Mouse (Mus musculus): ENCODE data around the gene Bdh1. TPM values are rescaled to one million over a fixed set of nuclear protein-coding genes. Genes with fewer than 3 reads are reported as not detected.

The Bdh1 gene
- polyA plus RNA-seq, 1 experiment = 0.54 TPM

GRCm38 (mm10) chr16:31440046-31440445 is 18.0 kb downstream of the Bdh1 start:
- H3K4me3 ChIP-seq (ENCODE audit: insufficient read depth, poor library complexity, severe bottlenecking) = no peak overlapping the region
- no peaks in the 10 kb centered on the region for H3K79me3 ChIP-seq (ENCODE audit: low read depth)
- H3K27me3 ChIP-seq (ENCODE audit: control insufficient read depth, insufficient read depth, insufficient read length) = no peaks in the 10 kb centered on the region
- no peaks in the 10 kb centered on the region for H3K79me2 ChIP-seq (ENCODE audit: control insufficient read depth, insufficient read depth)
- TF ChIP-seq CTCF (IDR thresholded peaks at IDR 0.05; ENCODE audit: control insufficient read depth, insufficient read depth, insufficient read length) (no peak), MYOG (IDR thresholded peaks at IDR 0.05; ENCODE audit: control insufficient read depth, extremely low read depth, insufficient read length) (no peak), FOSL1 (IDR thresholded peaks at IDR 0.05; ENCODE audit: insufficient read depth, low read length, poor library complexity, severe bottlenecking) (no peak), USF1 (IDR thresholded peaks at IDR 0.05; ENCODE audit: low read depth) (no peak), CEBPB (IDR thresholded peaks at IDR 0.05; ENCODE audit: low read depth) (no peak), MAX (IDR thresholded peaks at IDR 0.05) (no peak), MYOD1 (IDR thresholded peaks at IDR 0.05; ENCODE audit: control insufficient read depth, insufficient read length, low read depth) (no peak)
- H3K36me3 ChIP-seq (ENCODE audit: control insufficient read depth, insufficient read depth) = no peaks in the 10 kb centered on the region
- no peak overlapping the region for H3ac ChIP-seq (ENCODE audit: control insufficient read depth, insufficient read length, low read depth)

GRCm38 (mm10) chr16:31444521-31444920 is 22.4 kb downstream of the Bdh1 start:
- Histone ChIP-seq H3K27me3 (ENCODE audit: control insufficient read depth, insufficient read depth, insufficient read length) (peaks cover 3% of the 10 kb centered on the region), H3K79me3 (ENCODE audit: low read depth) (no peaks in the 10 kb centered on the region), H3K4me3 (ENCODE audit: insufficient read depth, poor library complexity, severe bottlenecking) (no peak overlapping the region), H3ac (ENCODE audit: control insufficient read depth, insufficient read length, low read depth) (no peak overlapping the region), H3K79me2 (ENCODE audit: control insufficient read depth, insufficient read depth) (no peaks in the 10 kb centered on the region), H3K36me3 (ENCODE audit: control insufficient read depth, insufficient read depth) (no peaks in the 10 kb centered on the region)
- TF ChIP-seq MAX (IDR thresholded peaks at IDR 0.05) (no peak), CTCF (IDR thresholded peaks at IDR 0.05; ENCODE audit: control insufficient read depth, insufficient read depth, insufficient read length) (no peak), MYOD1 (IDR thresholded peaks at IDR 0.05; ENCODE audit: control insufficient read depth, insufficient read length, low read depth) (no peak), USF1 (IDR thresholded peaks at IDR 0.05; ENCODE audit: low read depth) (no peak), CEBPB (IDR thresholded peaks at IDR 0.05; ENCODE audit: low read depth) (no peak), MYOG (IDR thresholded peaks at IDR 0.05; ENCODE audit: control insufficient read depth, extremely low read depth, insufficient read length) (no peak), FOSL1 (IDR thresholded peaks at IDR 0.05; ENCODE audit: insufficient read depth, low read length, poor library complexity, severe bottlenecking) (no peak)

- H3K4me3 ChIP-seq (ENCODE audit: insufficient read depth, poor library complexity, severe bottlenecking) = no peak overlapping the region
- TF ChIP-seq CTCF (IDR thresholded peaks at IDR 0.05; ENCODE audit: control insufficient read depth, insufficient read depth, insufficient read length) = no peak
- TF ChIP-seq FOSL1 (IDR thresholded peaks at IDR 0.05; ENCODE audit: insufficient read depth, low read length, poor library complexity, severe bottlenecking) = no peak
- TF ChIP-seq MYOD1 (IDR thresholded peaks at IDR 0.05; ENCODE audit: control insufficient read depth, insufficient read length, low read depth) = no peak
- TF ChIP-seq MAX (IDR thresholded peaks at IDR 0.05) = no peak
- no peak for TF ChIP-seq MYOG (IDR thresholded peaks at IDR 0.05; ENCODE audit: control insufficient read depth, extremely low read depth, insufficient read length)
- TF ChIP-seq USF1 (IDR thresholded peaks at IDR 0.05; ENCODE audit: low read depth) = no peak
- no peak for TF ChIP-seq CEBPB (IDR thresholded peaks at IDR 0.05; ENCODE audit: low read depth)
- no peaks in the 10 kb centered on the region for H3K79me2 ChIP-seq (ENCODE audit: control insufficient read depth, insufficient read depth)
- no peak overlapping the region for H3ac ChIP-seq (ENCODE audit: control insufficient read depth, insufficient read length, low read depth)
- H3K36me3 ChIP-seq (ENCODE audit: control insufficient read depth, insufficient read depth) = no peaks in the 10 kb centered on the region
- H3K27me3 ChIP-seq (ENCODE audit: control insufficient read depth, insufficient read depth, insufficient read length) = peaks cover 3% of the 10 kb centered on the region
- no peaks in the 10 kb centered on the region for H3K79me3 ChIP-seq (ENCODE audit: low read depth)
These were observed 24.2 kb downstream of the Bdh1 start for GRCm38 (mm10) chr16:31446067-31446853.

GRCm38 (mm10) chr16:31449973-31450372 is 27.9 kb downstream of the Bdh1 start:
- Histone ChIP-seq H3K36me3 (ENCODE audit: control insufficient read depth, insufficient read depth) (no peaks in the 10 kb centered on the region), H3K79me3 (ENCODE audit: low read depth) (no peaks in the 10 kb centered on the region), H3K27me3 (ENCODE audit: control insufficient read depth, insufficient read depth, insufficient read length) (peaks cover 3% of the 10 kb centered on the region), H3K79me2 (ENCODE audit: control insufficient read depth, insufficient read depth) (no peaks in the 10 kb centered on the region), H3K4me3 (ENCODE audit: insufficient read depth, poor library complexity, severe bottlenecking) (no peak overlapping the region), H3ac (ENCODE audit: control insufficient read depth, insufficient read length, low read depth) (no peak overlapping the region)
- TF ChIP-seq MYOG (IDR thresholded peaks at IDR 0.05; ENCODE audit: control insufficient read depth, extremely low read depth, insufficient read length) (no peak), MAX (IDR thresholded peaks at IDR 0.05) (no peak), FOSL1 (IDR thresholded peaks at IDR 0.05; ENCODE audit: insufficient read depth, low read length, poor library complexity, severe bottlenecking) (no peak), CTCF (IDR thresholded peaks at IDR 0.05; ENCODE audit: control insufficient read depth, insufficient read depth, insufficient read length) (no peak), MYOD1 (IDR thresholded peaks at IDR 0.05; ENCODE audit: control insufficient read depth, insufficient read length, low read depth) (no peak), CEBPB (IDR thresholded peaks at IDR 0.05; ENCODE audit: low read depth) (no peak), USF1 (IDR thresholded peaks at IDR 0.05; ENCODE audit: low read depth) (no peak)

GRCm38 (mm10) chr16:31451235-31451634 is 29.2 kb downstream of the Bdh1 start:
- no peak for TF ChIP-seq MYOG (IDR thresholded peaks at IDR 0.05; ENCODE audit: control insufficient read depth, extremely low read depth, insufficient read length)
- TF ChIP-seq CEBPB (IDR thresholded peaks at IDR 0.05; ENCODE audit: low read depth) = no peak
- TF ChIP-seq FOSL1 (IDR thresholded peaks at IDR 0.05; ENCODE audit: insufficient read depth, low read length, poor library complexity, severe bottlenecking) = no peak
- TF ChIP-seq USF1 (IDR thresholded peaks at IDR 0.05; ENCODE audit: low read depth) = no peak
- TF ChIP-seq CTCF (IDR thresholded peaks at IDR 0.05; ENCODE audit: control insufficient read depth, insufficient read depth, insufficient read length) = no peak
- no peak for TF ChIP-seq MAX (IDR thresholded peaks at IDR 0.05)
- TF ChIP-seq MYOD1 (IDR thresholded peaks at IDR 0.05; ENCODE audit: control insufficient read depth, insufficient read length, low read depth) = no peak
- Histone ChIP-seq H3K79me3 (ENCODE audit: low read depth) (no peaks in the 10 kb centered on the region), H3K27me3 (ENCODE audit: control insufficient read depth, insufficient read depth, insufficient read length) (peaks cover 2% of the 10 kb centered on the region), H3ac (ENCODE audit: control insufficient read depth, insufficient read length, low read depth) (no peak overlapping the region), H3K79me2 (ENCODE audit: control insufficient read depth, insufficient read depth) (no peaks in the 10 kb centered on the region), H3K4me3 (ENCODE audit: insufficient read depth, poor library complexity, severe bottlenecking) (no peak overlapping the region), H3K36me3 (ENCODE audit: control insufficient read depth, insufficient read depth) (no peaks in the 10 kb centered on the region)

Measured in C2C12 (cell line).